Mouse (Mus musculus): ENCODE measurements around the gene H2-D1.
A peak's percentile ranks its signal among the peaks of the same experiment; 100 is the strongest.

DNA sequence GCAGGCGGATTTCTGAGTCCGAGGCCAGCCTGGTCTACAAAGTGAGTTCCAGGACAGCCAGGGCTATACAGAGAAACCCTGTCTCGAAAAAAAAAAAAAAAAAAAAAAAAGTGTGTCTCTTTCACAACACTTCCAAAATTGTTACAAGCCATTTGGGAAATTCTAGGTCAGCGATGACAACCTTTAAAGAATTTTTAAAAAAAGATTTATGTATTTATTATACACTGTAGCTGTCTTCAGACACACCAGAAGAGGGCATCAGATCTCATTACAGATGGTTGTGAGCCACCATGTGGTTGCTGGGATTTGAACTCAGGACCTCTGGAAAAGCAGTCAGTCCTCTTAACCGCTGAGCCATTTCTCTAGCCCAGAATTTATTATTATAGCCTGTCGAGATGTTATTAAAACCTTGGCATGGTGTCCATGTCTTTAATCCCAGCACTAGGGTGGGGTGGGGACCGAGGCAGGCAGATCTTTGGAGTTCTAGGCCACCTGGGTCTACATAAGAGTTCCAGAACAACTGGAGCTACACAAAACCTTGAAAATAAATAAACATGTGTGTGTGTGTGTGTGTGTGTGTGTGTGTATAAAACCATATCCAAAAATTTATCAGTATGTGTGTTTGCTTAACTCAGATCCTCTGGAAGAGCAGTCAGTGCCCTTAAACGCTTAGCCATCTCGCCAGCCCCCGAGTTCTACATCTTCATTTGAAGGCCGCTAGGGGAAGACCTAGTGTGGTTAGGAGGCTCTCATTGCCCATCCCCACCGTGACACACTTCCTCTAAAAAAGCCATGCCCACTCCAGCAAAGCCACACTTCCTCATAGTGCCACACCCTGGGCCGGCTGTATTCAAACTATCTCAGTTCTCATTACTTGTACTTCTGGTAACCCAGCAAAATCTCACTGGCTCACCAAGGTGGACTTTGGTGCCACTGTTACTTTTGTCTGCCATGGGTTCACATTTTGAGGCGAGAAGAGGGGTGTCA lies 3.7 kb upstream of the H2-D1 start:
- TF ChIP-seq CTCF (IDR thresholded peaks at IDR 0.05; ENCODE audit: insufficient read depth, low read length) (0 out of 2 replicates have a peak, but pooled peaks have one; percentile 19), POLR2A (IDR thresholded peaks at IDR 0.05; ENCODE audit: borderline replicate concordance, extremely low read depth, low read depth, low read length) (no peak)
